Mouse (Mus musculus): ENCODE measurements around the gene Gm45808. TPM values are rescaled to one million over a fixed set of nuclear protein-coding genes. Genes with fewer than 3 reads are reported as not detected.
"Not testable (repeated sequence)": the region's sequence is repeated elsewhere in the genome, so short reads cannot be mapped to it uniquely, and the experiment has no call there.

The Gm45808 gene
- not detected in 2 replicates for polyA plus RNA-seq (2014; fragmentation: Nextera tagmentation; extraction: Ambion mirVana)

DNA sequence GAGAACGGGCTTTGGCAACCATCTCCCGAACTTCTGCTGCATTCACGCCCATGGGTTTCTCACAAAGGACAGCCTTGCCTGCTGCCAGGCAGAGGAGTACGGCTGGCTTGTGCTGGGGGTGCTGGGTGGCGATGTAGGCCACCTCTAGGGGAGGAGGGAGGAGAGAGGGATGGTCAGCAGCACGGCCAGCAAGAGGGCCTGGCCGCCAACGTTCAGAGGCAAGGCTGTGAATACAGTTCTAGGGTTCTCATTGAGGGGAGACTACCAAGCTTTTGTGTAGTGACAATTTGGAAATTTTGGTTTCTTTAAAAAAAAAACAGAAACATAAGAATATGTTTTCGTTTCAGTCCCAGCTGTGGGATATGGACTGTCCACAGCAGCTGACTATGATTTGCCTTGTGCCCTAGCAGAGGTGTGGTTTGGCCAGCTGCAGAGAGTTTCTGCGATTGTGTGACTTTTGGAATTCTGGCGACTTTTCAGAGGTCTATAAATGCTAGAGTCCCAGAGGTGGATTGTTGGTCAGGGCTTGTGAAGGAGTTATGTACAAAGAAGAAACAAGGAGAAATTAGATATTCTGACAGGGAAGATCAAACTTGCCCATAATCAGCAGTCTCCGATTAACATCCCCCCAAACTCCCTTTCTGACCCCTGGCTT, at the start of gene Gm45808:
Gene Gm45808 (minus strand): TSS at position 51 of the 655 bp plus-strand sequence.
- WGBS (ENCODE audit: insufficient replicate concordance), result 79% methylated on average over 12 of the region's 12 CpGs
- H3K4me3 ChIP-seq (ENCODE audit: low read depth, low read length), result no peak within 1 kb of the TSS
- no peak for ATAC-seq (replicated peaks; ENCODE audit: insufficient number of reproducible peaks, low FRiP score, low TSS enrichment)

GRCm38 (mm10) chr7:45535676-45536075, 49.1 kb upstream of the Gm45808 start:
- Histone ChIP-seq H3K9ac (ENCODE audit: low read depth, low read length) (no peak overlapping the region), H3K4me2 (no peak overlapping the region), H3K36me3 (ENCODE audit: control insufficient read depth, insufficient read depth, low read length) (no peaks in the 10 kb centered on the region), H3K9me3 (replicated peaks; ENCODE audit: control insufficient read depth, low read length) (no peaks in the 10 kb centered on the region), H3K27ac (ENCODE audit: low read depth, low read length) (no peak overlapping the region), H3K27me3 (ENCODE audit: control insufficient read depth, insufficient read depth, low read length) (no peaks in the 10 kb centered on the region), H3K4me1 (ENCODE audit: control insufficient read depth, insufficient read depth, low read length) (peaks cover 5% of the 10 kb centered on the region), H3K4me3 (ENCODE audit: low read depth, low read length) (no peak overlapping the region)
- WGBS (ENCODE audit: insufficient replicate concordance), result 73% methylated on average over 1 of the region's 1 CpGs
- no peak for ATAC-seq (replicated peaks; ENCODE audit: insufficient number of reproducible peaks, low FRiP score, low TSS enrichment)

More for the DNA sequence above, at the start of gene Gm45808:
- Histone ChIP-seq H3K9me3 (replicated peaks; ENCODE audit: control insufficient read depth, low read length) (no peaks in the 10 kb centered on the region), H3K9ac (ENCODE audit: low read depth, low read length) (no peak within 1 kb of the TSS), H3K4me2 (no peak within 1 kb of the TSS), H3K4me1 (ENCODE audit: control insufficient read depth, insufficient read depth, low read length) (0 out of 2 replicates have a peak, but pooled peaks cover 3% of the 10 kb centered on the region), H3K36me3 (ENCODE audit: control insufficient read depth, insufficient read depth, low read length) (no peaks in the 10 kb centered on the region), H3K27ac (ENCODE audit: low read depth, low read length) (no peak within 1 kb of the TSS), H3K27me3 (ENCODE audit: control insufficient read depth, insufficient read depth, low read length) (no peaks in the 10 kb centered on the region)

DNA sequence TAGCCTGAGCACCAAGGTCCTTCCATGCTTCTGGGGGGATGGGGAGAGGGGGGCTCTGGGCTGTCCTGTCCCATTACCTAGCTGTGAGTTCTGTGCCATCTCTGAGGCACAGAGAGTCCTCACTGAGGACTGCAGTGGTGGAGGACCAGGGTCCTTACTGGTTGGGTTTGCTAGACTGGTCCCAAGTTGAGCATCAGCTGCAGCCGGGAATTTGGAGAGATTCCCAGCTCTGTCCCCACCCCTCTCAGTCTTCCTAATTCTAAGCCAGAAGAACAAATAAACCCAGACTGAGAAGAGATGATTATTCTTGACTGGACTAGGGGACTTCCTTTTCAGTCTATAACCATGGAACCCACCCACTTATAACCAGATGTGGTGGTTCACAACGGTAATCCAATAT, 44.0 kb upstream of the Gm45808 start:
- no peak overlapping the region for H3K4me3 ChIP-seq (ENCODE audit: low read depth, low read length)
- no peaks in the 10 kb centered on the region for H3K36me3 ChIP-seq (ENCODE audit: control insufficient read depth, insufficient read depth, low read length)
- 82% methylated on average over 2 of the region's 2 CpGs for WGBS (ENCODE audit: insufficient replicate concordance)
- H3K27ac ChIP-seq (ENCODE audit: low read depth, low read length), result no peak overlapping the region
- no peak for ATAC-seq (replicated peaks; ENCODE audit: insufficient number of reproducible peaks, low FRiP score, low TSS enrichment)
- peaks cover 14% of the 10 kb centered on the region for H3K4me1 ChIP-seq (ENCODE audit: control insufficient read depth, insufficient read depth, low read length)
- no peaks in the 10 kb centered on the region for H3K27me3 ChIP-seq (ENCODE audit: control insufficient read depth, insufficient read depth, low read length)
- no peaks in the 10 kb centered on the region for H3K9me3 ChIP-seq (replicated peaks; ENCODE audit: control insufficient read depth, low read length)
- H3K9ac ChIP-seq (ENCODE audit: low read depth, low read length), result no peak overlapping the region
- no peak overlapping the region for H3K4me2 ChIP-seq

- WGBS (ENCODE audit: insufficient replicate concordance), result 10% methylated on average over 6 of the region's 6 CpGs
- Histone ChIP-seq H3K36me3 (ENCODE audit: control insufficient read depth, insufficient read depth, low read length) (no peaks in the 10 kb centered on the region), H3K4me3 (ENCODE audit: low read depth, low read length) (no peak overlapping the region), H3K9ac (ENCODE audit: low read depth, low read length) (no peak overlapping the region), H3K4me2 (peak overlapping the region; percentile 31; the same call in 1 of the 2 replicates), H3K27me3 (ENCODE audit: control insufficient read depth, insufficient read depth, low read length) (no peaks in the 10 kb centered on the region), H3K9me3 (replicated peaks; ENCODE audit: control insufficient read depth, low read length) (no peaks in the 10 kb centered on the region), H3K4me1 (ENCODE audit: control insufficient read depth, insufficient read depth, low read length) (peaks cover 21% of the 10 kb centered on the region), H3K27ac (ENCODE audit: low read depth, low read length) (no peak overlapping the region)
- no peak for ATAC-seq (replicated peaks; ENCODE audit: insufficient number of reproducible peaks, low FRiP score, low TSS enrichment)
These were observed 42.9 kb upstream of the Gm45808 start for GRCm38 (mm10) chr7:45529461-45529860.

- H3K4me3 ChIP-seq (ENCODE audit: low read depth, low read length); H3K27ac ChIP-seq (ENCODE audit: low read depth, low read length); H3K9me3 ChIP-seq (replicated peaks; ENCODE audit: control insufficient read depth, low read length); H3K9ac ChIP-seq (ENCODE audit: low read depth, low read length); H3K27me3 ChIP-seq (ENCODE audit: control insufficient read depth, insufficient read depth, low read length); H3K36me3 ChIP-seq (ENCODE audit: control insufficient read depth, insufficient read depth, low read length); ATAC-seq (replicated peaks; ENCODE audit: insufficient number of reproducible peaks, low FRiP score, low TSS enrichment): not testable (repeated sequence)
- peak overlapping the region; percentile 79; the same call in 1 of the 2 replicates for H3K4me2 ChIP-seq
- WGBS (ENCODE audit: insufficient replicate concordance), result 74% methylated on average over 6 of the region's 6 CpGs
- H3K4me1 ChIP-seq (ENCODE audit: control insufficient read depth, insufficient read depth, low read length), result peaks cover 29% of the 10 kb centered on the region
These were observed 40.6 kb upstream of the Gm45808 start for GRCm38 (mm10) chr7:45527169-45527568.

GRCm38 (mm10) chr7:45526474-45527120, 40.0 kb upstream of the Gm45808 start:
- ATAC-seq (replicated peaks; ENCODE audit: insufficient number of reproducible peaks, low FRiP score, low TSS enrichment), result no peak

GRCm38 (mm10) chr7:45525809-45526473, 39.3 kb upstream of the Gm45808 start, which contains the start of the genes Ppp1r15a and Plekha4:
Gene Ppp1r15a (minus strand): TSS chr7:45526268.
Gene Plekha4 (plus strand): TSS chr7:45526330.
- peak within 1 kb of the TSS; percentile 96 for H3K27ac ChIP-seq (ENCODE audit: low read depth, low read length)
- whole genome bisulfite sequencing (ENCODE audit: insufficient replicate concordance), result under 1% methylated on average over 54 of the region's 54 CpGs
- no peaks in the 10 kb centered on the region for H3K27me3 ChIP-seq (ENCODE audit: control insufficient read depth, insufficient read depth, low read length)
- H3K4me1 ChIP-seq (ENCODE audit: control insufficient read depth, insufficient read depth, low read length), result peaks cover 29% of the 10 kb centered on the region
- H3K9ac ChIP-seq (ENCODE audit: low read depth, low read length), result peak within 1 kb of the TSS; percentile 96
- no peaks in the 10 kb centered on the region for H3K9me3 ChIP-seq (replicated peaks; ENCODE audit: control insufficient read depth, low read length)
- peak; percentile 81 for ATAC-seq (replicated peaks; ENCODE audit: insufficient number of reproducible peaks, low FRiP score, low TSS enrichment)
- H3K4me2 ChIP-seq, result peak within 1 kb of the TSS; percentile 79
- H3K36me3 ChIP-seq (ENCODE audit: control insufficient read depth, insufficient read depth, low read length), result no peaks in the 10 kb centered on the region
- H3K4me3 ChIP-seq (ENCODE audit: low read depth, low read length), result peak within 1 kb of the TSS; percentile 74

More at GRCm38 (mm10) chr7:45526474-45527120, 40.0 kb upstream of the Gm45808 start:
- Histone ChIP-seq H3K27me3 (ENCODE audit: control insufficient read depth, insufficient read depth, low read length) (no peaks in the 10 kb centered on the region), H3K27ac (ENCODE audit: low read depth, low read length) (peak overlapping the region; percentile 96), H3K4me1 (ENCODE audit: control insufficient read depth, insufficient read depth, low read length) (peaks cover 29% of the 10 kb centered on the region), H3K4me2 (peak overlapping the region; percentile 79), H3K9ac (ENCODE audit: low read depth, low read length) (peak overlapping the region; percentile 96), H3K4me3 (ENCODE audit: low read depth, low read length) (peak overlapping the region; percentile 74), H3K36me3 (ENCODE audit: control insufficient read depth, insufficient read depth, low read length) (no peaks in the 10 kb centered on the region), H3K9me3 (replicated peaks; ENCODE audit: control insufficient read depth, low read length) (no peaks in the 10 kb centered on the region)
- WGBS (ENCODE audit: insufficient replicate concordance), result 16% methylated on average over 7 of the region's 7 CpGs

DNA sequence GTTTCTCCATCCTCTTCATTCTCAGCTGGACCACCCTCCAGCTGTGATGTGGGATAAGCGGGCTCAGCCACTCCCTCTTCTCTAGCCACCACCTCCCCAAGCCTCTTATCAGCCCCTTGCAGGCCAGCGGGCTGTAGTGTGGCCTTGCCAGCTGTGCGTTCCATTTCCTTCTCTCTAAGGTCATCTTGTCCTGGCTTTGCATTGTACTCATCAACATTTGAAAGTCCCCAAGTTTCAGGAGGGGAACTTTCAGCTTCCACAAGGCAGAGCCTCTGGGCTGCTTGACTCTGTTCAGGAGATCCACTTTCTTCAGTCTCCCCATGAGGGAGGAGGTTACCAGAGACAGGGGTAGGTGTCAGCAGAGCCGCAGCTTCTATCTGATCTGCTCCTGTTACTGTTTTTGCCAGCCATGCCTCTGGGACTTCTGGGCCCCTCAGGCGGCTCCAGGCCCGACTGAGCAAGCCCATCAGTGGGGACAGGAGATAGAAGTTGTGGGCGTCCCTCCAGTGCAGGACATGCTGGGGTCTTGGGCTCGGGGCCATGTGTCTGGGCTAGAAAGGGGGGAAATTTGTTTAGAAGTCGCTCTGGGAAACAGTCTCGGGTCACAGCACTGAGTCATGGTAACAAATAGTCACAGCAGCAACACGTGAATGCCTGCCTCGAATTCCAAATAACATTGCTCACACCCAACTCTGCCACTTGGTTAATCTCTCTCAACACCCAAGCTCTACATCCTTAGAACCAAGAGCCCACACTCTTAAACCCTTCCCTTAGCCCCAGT, 38.4 kb upstream of the Gm45808 start:
- H3K4me2 ChIP-seq, result peak overlapping the region; percentile 79
- ATAC-seq (replicated peaks; ENCODE audit: insufficient number of reproducible peaks, low FRiP score, low TSS enrichment), result peak; percentile 75
- peak overlapping the region; percentile 74 for H3K4me3 ChIP-seq (ENCODE audit: low read depth, low read length)
- H3K36me3 ChIP-seq (ENCODE audit: control insufficient read depth, insufficient read depth, low read length), result no peaks in the 10 kb centered on the region
- no peaks in the 10 kb centered on the region for H3K9me3 ChIP-seq (replicated peaks; ENCODE audit: control insufficient read depth, low read length)
- peak overlapping the region; percentile 96 for H3K9ac ChIP-seq (ENCODE audit: low read depth, low read length)
- H3K27ac ChIP-seq (ENCODE audit: low read depth, low read length), result peak overlapping the region; percentile 96
- no peaks in the 10 kb centered on the region for H3K27me3 ChIP-seq (ENCODE audit: control insufficient read depth, insufficient read depth, low read length)
- peaks cover 21% of the 10 kb centered on the region for H3K4me1 ChIP-seq (ENCODE audit: control insufficient read depth, insufficient read depth, low read length)
- 6% methylated on average over 12 of the region's 12 CpGs for WGBS (ENCODE audit: insufficient replicate concordance)

Data from heart, embryonic 11.5 days (tissue).